Mouse (Mus musculus) G1E (cell line): ENCODE measurements around the gene Gpc6.

Experiments
- CTCF ChIP-seq: IDR thresholded peaks from 2 replicates; pipeline ENCODE4 v1.5.1; 2012; ENCODE audit warnings: low read depth, low read length, inconsistent platforms, mixed read lengths
- GATA1 ChIP-seq: IDR thresholded peaks from 2 replicates; pipeline ENCODE4 v1.6.1; 2012; ENCODE audit warnings: borderline replicate concordance, low read length, inconsistent platforms, mixed read lengths
- GATA2 ChIP-seq: IDR thresholded peaks from 2 replicates; pipeline ENCODE4 v1.6.1; 2012; ENCODE audit warnings: low read depth, low read length, inconsistent platforms, borderline replicate concordance
- POLR2AphosphoS5 ChIP-seq: IDR thresholded peaks from 2 replicates; pipeline ENCODE4 v1.6.1; 2012; ENCODE audit warnings: low read depth, low read length, inconsistent platforms; ENCODE audit not compliant: insufficient replicate concordance
- TAL1 ChIP-seq: conservative IDR thresholded peaks from 2 replicates; pipeline ENCODE4 v1.6.1; 2012; ENCODE audit warnings: low read depth, low read length, inconsistent platforms, mixed read lengths

DNA sequence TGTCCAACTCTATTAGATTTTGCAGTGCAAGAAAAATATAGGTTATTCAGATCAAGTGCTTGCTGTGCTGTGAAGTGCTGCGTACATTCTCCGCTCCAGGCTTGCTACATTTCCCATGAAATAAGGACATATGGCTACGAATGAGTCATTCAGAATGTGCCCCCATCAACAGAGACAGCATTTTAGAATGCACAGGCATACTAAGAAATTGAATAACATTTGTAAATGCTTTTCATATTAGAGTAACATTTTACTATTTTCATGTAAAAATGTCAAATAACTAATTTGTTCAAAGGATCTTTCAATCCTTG, 483.4 kb downstream of the Gpc6 start:
- no peak for TF ChIP-seq GATA1
- TF ChIP-seq CTCF: no peak
- TF ChIP-seq POLR2AphosphoS5: no peak
- no peak for TF ChIP-seq TAL1
- no peak for TF ChIP-seq GATA2
